Mouse (Mus musculus) lung, postnatal 0 days (tissue): ENCODE data around the gene Usmg5.

Source experiments
- CTCF ChIP-seq: IDR thresholded peaks from 2 replicates; pipeline ENCODE4 v1.5.1; 2016; ENCODE audit warnings: antibody characterized with exemption, mild to moderate bottlenecking
- EP300 ChIP-seq: IDR thresholded peaks from 2 replicates; pipeline ENCODE4 v1.6.1; 2016; ENCODE audit warnings: antibody characterized with exemption, mild to moderate bottlenecking, control low read depth

GRCm38 (mm10) chr19:47118634-47119033, 28.2 kb upstream of the Usmg5 start:
- TF ChIP-seq CTCF (no peak), EP300 (no peak)
